Mouse (Mus musculus) CD4-positive, CD25-positive, alpha-beta regulatory T cell, adult 4 months (primary cell): ENCODE measurements around the gene Cnnm1. TPM values are rescaled to one million over a fixed set of nuclear protein-coding genes. Genes with fewer than 3 reads are reported as not detected.

Experiments
- ATAC-seq: one replicate; pipeline ENCODE4 v1.8.0; 2017
- polyA plus RNA-seq, 2 experiments: library from polyadenylated mRNA; unstranded; fragments of 100-300 nt; shearing (Covaris generic); gene quantifications; one replicate each; pipeline ENCODE4 v1.2.1; 2017

Gene Cnnm1
- polyA plus RNA-seq, 2 experiments from 2014 or later: not detected

DNA sequence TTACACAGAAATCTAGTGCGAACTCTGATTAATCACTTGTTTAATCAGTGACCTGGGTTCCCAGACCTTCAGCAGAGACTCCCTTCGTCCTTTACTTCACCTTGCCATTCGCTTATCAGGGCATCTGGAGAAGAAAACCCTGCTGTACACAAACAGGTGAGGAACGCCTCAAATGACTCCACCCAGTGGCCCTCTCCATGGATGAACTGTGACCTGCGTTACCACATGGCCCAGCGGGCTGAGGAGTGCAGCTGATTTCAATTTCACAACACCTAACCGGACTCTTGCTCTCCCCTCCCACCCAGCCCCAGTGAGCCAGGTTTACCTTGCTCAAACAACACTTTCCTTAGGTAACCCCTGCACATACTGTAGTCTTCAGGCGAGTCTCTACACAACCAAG is 73.6 kb downstream of the Cnnm1 start:
- no peak for ATAC-seq

- ATAC-seq: no peak
Measured at GRCm38 (mm10) chr19:43515668-43516396, 75.6 kb downstream of the Cnnm1 start.

- no peak for ATAC-seq
Measured at GRCm38 (mm10) chr19:43516397-43517035, 76.3 kb downstream of the Cnnm1 start.

DNA sequence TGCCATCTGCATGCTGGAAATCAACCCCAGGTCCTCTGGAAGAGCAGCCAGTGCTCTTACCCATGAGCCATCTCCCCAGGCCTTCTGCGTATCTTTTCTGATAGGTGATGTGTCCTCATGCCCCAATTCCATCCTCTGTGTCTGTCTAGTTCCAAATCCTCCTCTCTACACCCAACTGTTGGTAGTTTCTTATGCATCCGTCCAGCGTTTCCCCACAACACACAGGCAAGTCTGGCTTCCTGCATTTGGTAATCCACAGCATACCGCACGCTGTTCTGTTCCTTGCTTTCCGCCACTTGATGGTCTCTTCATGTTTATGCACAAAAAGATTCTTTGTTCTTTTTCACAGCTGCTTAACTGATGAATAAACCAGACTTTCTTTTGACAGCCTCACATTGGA is 77.1 kb downstream of the Cnnm1 start:
- ATAC-seq: no peak

DNA sequence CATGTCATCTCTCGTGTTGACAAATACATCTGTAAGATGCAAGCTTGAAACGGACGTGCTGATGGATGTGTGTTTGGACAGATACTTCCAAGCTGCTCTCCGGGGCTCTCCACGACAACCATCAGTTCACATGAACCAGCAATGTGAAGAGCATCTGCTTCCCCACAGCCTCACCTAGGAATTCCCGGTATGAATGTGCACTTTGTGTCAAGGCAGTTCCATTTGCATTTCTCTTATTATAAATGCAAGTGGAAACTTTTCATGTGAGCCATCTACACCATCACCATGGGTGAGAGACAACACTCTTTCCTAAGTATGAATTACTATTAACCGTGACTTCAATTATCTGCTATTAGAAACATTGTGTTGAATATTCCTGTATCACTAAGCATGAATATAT is 77.6 kb downstream of the Cnnm1 start:
- ATAC-seq: no peak

DNA sequence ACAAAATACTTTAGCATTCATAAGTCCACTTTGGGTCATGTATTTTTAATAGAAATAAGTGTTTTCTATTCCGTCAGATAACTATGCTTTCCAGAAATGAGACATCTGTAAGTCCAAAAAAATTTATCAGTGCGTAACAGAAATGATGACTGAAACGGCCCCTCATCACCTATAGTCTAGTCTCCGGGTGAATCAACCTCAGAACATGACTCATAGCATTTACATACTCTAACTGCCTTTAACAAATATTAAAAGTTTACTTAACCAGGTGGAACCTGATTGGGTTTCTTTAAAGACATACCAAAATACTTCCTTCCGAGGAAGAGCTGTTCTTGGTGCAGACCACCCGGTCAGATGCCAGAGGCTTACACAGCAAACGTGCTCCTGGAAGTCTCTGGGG is 78.0 kb downstream of the Cnnm1 start:
- ATAC-seq: no peak

DNA sequence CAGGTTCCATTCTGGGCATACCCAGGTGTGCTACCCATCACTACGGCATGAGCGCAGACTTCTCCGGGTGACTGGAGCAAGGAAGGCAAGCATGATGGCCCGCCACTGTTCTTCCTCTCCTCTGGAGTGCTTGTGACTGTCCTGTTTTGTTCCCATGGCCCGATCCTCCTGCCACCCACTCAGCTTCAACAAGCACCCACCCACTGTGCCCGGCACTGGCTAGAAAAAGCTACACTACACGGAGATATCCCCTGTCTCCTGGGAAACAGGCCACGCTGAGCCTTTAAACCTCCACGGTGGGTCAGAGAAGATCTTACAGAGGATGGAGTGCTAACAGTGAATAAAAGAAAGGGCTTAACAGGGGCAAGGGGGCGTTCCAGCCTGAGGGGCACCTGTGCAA is 79.0 kb downstream of the Cnnm1 start:
- no peak for ATAC-seq

DNA sequence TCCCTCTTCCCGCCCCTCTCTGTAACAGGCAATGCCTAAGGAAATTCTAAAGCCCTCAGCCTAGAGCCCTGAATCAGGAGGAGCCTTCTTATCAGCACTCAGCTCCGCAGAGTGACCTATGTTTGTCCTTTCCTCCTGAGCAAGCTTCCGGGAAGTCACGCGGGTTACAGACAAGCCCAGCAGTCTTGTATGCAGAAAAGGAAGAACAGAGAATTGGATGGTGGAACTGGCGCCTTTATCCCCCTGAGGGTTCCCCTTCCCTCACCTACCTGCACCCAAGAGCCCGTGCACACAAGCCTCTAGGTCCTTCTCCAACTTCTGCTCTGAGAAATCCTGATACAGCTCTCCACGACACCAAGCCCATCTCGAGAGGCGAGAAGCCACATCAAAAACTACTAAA is 80.2 kb downstream of the Cnnm1 start:
- no peak for ATAC-seq

- no peak for ATAC-seq
Measured at GRCm38 (mm10) chr19:43521362-43521761, 81.1 kb downstream of the Cnnm1 start.

DNA sequence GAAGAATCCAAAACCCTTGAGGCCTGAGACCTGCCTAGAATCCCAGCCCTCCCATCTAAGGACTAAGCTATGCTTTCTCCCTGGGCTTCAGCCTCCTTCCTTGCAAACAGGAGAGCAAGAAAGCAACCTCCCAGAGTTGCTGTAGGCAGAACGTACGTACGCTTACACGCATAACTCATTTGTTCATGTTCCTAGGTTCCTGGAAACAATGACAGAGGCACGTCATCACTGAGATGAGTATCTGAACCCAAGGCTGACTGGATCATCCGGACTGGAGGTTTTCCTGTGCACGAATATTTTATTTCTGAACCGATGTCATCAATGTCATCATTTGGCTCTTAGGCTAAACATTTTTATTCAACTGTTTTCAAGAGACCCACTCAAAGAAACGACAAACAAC is 81.8 kb downstream of the Cnnm1 start:
- no peak for ATAC-seq

GRCm38 (mm10) chr19:43523551-43523950 is 83.3 kb downstream of the Cnnm1 start:
- peak; percentile 27 for ATAC-seq

DNA sequence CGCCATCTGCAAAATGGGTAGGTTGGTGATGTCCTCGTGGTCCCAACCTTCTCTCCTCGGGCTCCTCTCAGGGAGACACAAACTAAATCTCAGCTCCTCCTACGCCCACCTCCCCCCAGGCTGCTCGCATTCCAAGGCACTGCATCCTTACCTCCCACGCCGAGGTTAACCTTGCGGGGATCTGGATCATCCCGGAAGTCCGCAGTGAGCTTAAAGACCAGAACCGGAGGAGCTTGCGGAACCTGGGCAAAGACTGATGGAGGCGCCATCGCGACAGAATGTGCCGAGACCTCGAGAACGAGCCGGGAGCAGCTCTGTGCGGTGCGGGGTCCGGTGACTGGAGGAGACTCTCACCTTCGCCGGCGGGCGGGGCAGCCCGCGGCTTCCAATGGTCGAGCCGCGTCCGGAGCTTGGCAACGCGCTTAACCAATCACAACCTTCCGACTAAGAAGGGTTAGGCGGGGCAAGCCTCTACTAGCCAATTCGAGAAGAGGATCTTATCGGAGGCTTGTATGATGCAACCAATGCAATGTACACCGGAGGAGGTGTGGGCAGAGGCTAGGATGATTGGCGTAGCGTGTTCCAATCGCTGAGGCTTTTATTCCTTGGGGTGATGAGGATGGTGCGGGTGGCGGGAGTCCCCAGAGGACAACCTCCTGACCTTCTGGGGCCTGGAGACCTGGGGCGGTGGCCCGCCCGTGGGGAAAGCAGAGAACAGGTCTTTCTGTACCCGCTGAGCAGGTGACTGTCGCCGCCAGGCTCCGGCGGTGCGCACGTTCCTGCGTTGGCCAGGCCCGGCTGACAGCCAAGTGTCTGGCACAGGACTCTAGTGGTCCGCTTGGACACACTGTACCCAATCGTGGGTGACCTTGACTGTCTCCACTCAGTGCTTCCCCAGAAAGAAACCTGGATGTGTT is 84.2 kb downstream of the Cnnm1 start, which contains the start of gene Got1:
Got1 (minus strand) TSS at position 419 of the 917 bp plus-strand sequence.
- peak; percentile 95 for ATAC-seq

- no peak for ATAC-seq
Measured at GRCm38 (mm10) chr19:43525104-43525482, 84.9 kb downstream of the Cnnm1 start.

- ATAC-seq: no peak
Measured at GRCm38 (mm10) chr19:43525566-43525965, 85.3 kb downstream of the Cnnm1 start.

- ATAC-seq: no peak
Measured at GRCm38 (mm10) chr19:43526025-43526424, 85.8 kb downstream of the Cnnm1 start.

DNA sequence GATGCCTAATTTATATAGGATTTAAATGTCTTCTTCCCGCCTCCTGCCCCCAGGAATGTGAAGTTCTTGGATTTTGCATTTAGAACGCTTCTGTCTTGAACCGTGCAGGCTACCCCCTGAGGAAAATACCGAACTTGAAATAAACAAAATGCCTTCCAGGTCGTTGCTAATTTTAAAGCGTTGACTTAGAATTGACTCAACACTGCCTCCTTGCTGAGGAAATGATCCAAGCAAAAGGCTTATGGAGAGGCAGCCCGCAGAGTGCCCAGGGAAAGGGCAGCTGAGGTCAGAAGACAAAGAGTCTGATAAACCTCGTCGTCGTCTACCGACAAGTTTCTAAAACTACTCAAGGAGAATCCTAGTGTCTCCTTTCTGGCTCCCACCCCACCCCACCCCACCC is 86.9 kb downstream of the Cnnm1 start:
- no peak for ATAC-seq

DNA sequence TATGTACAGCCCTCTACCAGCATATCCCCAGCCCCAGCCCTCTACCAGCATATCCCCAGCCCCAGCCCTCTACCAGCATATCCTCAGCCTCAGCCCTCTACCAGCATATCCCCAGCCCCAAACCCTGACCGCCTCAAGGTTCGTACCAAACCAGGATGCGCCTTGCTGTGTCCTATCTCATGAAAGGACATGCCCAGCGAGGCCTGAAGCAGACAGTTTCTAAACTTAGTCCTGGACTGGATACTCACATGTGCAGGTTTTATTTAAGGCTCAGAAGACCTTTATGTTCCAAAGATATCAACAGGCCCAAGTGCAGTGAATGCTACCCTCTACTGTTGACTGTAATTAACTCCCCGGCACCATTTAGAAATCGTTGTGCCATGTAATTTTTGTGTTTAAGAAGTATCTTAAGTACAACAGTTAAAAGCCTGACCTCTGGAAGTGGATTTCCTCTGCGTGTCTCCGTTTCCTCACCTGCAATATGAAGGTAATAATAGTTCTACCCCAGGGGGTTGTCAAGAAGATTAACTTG is 87.9 kb downstream of the Cnnm1 start:
- no peak for ATAC-seq

- peak; percentile 50 for ATAC-seq
Measured at GRCm38 (mm10) chr19:43530197-43530770, 90.0 kb downstream of the Cnnm1 start.

- peak; percentile 93 for ATAC-seq
Measured at GRCm38 (mm10) chr19:43530921-43531320, 90.7 kb downstream of the Cnnm1 start.

DNA sequence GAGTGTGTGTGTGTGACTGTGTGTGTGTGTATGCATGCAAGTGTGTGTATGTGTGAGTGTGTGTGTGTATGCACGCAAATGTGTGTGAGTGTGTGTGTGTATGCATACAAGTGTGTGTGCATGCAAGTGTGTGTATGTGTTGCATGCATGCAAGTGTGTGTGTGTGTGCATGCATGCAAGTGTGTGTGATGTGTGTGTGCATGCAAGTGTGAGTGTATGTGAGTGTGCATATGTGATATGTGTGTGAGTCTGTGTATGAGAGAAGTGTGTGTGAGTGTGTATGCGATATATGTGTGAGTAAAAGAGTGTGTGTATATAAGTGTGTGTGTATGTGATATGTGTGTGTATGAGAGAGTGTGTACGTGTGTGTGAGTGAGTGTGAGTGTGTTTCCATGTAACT is 95.1 kb downstream of the Cnnm1 start:
- no peak for ATAC-seq

DNA sequence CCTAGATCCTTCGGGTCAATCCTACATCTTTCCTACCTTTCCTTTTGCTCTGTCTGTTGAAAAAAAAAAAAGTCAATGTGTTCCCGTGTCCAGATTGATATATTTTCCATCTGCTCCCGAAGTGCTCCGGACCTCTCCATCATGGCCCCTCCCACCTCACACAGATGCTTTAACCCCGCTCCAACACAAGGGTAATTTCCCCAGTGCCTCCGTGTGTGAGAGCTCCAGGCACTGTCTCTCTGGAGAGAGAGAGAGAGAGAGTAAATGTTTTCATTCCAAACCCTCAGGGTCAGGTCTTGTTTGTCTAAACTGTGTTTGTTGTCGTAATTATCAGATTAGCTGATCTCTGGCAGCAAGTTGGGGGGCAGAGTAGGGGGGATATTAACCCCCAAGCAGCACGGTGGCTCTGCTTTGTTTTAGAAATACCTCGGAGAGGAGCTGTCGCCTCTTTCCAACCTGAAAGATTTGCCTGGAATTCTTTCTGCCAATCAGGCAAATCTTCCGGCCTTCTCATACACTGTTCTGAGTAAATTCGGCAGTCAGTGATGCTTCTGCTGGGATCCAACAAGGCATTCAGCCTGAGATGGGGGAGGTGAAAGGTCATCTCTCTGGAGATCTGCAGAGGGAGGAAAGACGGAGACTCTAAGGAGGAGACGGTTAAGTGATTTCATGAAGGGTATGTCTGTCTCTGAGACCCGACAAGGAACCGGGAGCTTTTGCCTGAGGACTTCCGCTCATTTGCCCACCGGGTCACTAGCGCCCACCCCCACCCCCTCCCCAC is 106.3 kb downstream of the Cnnm1 start:
- ATAC-seq: no peak
